Mouse (Mus musculus) ES-CJ7 (cell line): ENCODE data around the gene Rnf39.

Experiments
- DNase-seq: peaks from one replicate; pipeline ENCODE4 v3.0.0; 2011; ENCODE audit warnings: low read depth, low spot score

Gene Rnf39

DNA sequence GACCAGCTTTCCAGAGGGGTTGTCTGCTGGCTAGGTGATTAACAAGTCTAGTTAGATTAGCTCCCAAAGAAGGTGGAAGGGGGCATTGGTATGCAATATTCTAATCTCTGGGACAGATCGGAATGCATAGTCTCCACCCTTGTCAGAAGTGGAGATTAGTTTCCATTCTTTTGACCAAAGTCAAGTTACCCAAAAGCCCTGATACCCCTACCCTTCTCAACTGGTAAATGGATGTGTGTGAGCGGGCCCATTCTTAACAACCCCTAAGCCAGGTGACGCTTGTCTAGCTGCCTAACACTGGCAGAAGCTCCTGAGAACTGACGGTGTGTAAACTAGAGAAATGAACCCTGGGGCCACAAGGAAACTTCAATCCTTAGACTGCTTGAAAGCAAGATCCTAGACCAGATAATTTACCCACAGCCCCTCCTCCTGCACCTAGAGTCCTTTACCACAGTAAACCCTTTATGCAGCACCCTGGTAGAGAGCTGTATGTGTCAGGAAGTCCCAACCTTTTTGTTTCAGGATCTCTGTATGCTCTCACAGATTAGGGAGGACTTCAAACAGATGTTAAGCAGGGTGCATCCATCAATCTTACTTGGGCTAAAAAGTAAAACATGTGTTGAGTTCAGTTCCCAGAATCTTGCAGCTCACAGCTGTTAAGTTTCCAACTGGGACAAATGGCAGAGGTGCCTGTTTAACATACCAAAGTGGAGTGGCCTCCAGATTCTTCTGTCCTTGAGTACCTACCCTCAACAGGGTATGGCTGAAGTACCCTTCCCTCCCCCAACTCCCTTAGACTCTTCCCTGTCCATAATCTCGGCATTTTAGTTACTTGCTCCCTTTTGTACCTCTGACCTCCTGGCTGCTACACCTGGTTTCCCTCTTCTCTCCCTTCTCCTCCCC, 39.8 kb downstream of the Rnf39 start:
- peak; percentile 92 for DNase-seq

DNA sequence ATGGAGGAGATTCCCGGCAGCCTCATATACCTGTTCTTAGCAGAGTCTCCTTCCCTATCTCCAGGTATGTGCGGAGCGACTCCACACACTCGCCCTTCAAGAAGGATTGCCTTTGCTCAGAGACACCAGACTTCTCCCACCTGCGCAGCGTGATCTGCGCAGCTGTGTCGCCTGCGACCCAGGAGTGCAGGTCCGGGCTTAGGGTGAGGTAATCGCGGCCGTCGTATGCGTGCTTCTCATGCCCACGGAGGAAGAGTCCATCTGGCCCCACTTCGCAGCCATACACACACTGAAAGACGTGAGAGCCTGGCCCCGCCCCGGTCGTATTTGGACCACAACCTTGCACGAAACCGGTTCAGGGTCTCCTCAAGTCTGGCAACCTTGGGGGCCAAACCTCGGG, 45.8 kb downstream of the Rnf39 start:
- DNase-seq: peak; percentile 83

DNA sequence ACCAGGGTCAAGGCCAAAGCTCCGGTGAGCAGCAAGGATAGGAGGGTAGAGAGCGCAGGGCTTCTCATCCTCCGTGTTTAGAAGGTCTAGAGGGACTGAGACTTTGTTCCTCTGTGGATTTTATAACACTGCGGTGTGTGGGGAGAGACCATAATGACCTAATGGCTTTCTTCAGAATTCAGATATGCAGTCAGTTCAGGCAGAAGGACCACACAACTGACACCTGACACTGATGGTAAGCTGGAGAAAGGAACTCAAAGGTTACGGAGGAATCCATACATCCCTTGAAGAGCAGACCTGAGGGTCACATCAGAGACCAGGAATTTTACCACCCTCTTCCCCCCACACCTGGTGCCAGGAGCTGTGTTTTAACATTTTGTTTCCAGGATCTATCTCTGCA, 46.7 kb downstream of the Rnf39 start, which contains the start of gene H2-M5:
TSS of gene H2-M5 (minus strand) at position 101 of the 400 bp plus-strand sequence.
- DNase-seq: no peak

DNA sequence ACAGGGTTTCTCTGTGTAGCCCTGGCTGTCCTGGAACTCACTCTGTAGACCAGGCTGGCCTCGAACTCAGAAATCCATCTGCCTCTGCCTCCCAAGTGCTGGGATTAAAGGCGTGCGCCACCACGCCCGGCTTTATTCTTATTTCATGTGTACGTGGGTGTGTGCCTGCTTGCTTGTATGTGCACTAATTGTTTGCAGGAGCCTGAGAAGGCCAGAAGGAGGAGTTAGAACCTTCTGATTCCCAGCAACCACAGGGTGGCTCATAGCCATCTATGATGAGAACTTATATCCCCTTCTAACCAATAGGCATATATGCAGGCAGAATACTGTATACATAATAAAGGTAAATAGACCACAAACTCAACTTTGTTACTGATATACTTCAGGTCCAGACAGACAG, 47.9 kb downstream of the Rnf39 start:
- peak; percentile 56 for DNase-seq

DNA sequence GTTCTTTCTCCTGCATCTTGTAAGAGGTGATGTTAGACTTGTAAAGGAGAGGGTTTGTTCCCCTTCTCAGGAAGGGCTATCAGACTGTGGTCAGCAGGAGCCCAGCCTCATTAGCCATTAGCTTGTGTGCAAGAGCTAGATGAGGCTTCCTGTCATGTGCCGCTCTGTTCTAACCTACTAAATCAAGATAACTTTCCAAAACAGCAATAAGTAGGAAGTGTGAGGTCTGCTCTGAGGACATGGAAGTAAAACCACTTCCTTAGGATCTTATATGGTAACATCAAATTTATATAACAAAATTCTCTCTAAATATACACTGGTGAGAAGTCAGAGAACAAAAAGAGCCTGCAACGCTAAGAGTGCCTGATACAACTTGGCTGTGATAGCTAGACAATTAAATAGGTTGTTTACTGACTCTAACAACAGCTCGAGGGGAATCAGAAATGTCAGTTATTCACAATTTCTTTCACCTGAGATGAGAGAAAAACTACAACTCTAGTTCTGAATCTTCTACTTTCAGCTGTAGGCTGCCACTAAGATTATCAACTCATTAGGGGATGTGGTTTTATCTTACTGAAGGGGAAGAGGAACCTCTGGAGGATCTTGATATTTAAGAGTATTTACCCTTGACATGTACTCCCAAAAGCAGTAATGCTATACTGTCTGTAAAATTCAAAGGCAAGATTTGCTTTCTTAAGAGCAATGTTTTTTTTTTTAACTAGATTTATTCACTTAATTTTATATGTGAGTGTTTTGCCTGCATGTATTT, 49.8 kb downstream of the Rnf39 start:
- no peak for DNase-seq

DNA sequence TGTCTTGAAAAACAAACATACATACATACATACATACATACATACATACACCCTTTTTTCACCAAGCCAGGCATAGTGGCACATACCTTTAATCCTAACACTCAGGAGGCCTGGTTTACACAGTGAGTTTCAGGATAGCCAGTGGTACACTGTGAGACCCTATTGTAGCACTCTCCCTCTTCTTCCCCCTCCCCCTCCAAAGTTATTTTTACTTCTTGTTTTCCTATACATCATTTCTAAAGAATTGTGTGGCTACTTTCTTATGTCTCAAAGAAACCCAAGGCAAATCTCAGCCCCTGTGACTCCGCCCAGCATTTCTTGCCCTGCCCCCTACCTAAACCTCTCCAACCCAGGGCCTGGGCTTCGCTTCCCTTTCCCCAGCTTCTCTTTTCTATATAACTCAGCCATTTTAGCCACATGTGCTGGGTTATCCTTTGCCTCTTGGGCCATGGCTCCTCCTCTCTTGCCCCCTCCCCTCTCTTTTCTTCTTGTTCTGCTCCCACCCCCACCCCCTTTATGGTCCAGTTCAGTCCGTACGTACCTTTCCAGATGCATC, 51.1 kb downstream of the Rnf39 start:
- peak; percentile 83 for DNase-seq

DNA sequence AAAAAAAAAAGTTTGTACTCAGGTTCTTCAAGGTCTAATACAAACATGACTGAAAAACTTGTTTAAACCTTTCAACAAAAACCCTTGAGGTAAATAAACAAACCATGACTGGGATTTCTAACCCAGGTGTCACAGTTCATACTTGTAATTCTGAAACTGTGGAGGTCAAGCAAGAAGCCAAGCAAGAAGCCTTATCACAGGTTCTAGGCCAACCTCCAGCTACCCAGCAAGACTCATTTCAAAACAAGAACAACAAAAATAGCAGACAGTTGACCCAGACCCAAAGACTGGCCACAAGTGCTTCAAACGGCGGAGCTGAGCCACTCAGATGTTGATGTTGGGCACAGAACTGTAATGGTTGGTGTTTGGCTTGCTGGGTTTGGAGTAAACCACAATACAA, 51.8 kb downstream of the Rnf39 start:
- no peak for DNase-seq

DNA sequence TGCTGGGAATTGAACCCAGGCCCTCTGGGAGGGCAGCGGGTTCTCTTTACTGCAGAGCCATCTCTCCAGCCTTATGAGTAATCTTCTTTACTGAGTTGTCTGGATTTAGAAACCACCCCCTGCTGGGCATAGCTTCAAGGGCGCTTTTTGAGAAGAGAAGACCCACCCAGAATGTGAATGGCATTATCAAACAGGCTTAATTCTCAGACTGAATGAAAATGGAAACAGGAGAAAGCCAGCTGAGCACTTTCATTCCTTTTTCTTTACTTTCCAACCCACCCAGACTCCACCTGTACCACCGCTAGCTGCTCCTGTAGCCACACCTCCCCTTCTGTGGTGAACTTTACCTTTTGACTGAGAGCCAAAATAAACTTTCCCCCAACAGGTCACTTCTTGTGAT, 52.7 kb downstream of the Rnf39 start:
- peak; percentile 97 for DNase-seq

DNA sequence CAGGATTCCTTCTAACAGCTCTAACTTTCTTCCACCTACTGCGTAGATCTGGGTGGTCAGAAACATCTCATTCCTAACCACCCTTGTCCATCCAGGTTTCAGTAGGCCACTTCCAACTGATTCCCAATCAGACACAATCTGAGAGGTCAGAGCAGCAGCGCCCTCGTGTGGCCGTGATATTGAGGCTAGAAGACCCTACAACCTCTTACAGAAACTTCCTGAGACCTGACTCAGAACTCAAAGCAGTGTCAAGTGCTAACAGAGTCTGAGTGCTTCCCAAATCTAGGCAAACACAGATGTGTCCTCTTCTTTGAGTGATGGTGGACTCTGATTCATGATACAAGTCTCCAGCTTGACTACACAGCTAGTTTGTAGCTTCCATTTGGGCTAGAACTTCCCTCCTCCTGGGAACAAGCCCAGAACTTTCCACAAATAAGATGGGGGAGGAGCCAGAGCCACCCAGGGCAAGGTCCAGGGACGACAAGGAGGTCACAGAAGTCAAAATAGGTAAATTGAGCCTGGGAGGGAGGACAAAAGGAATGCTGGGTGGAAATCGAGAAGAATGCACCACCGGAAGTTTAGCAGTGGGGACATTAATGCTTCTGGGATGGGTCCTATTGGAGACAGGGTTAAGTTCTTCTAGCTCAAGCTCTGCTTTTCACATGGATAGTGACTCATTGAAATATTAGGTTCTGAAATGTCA, 54.5 kb downstream of the Rnf39 start:
- DNase-seq: peak; percentile 98
